In genomic region chr13:28417431-28417928, GRCm38 (mm10) we compare ENCODE assay signal across 8 mouse cellular contexts.
A peak's percentile ranks its signal among the peaks of the same experiment; 100 is the strongest.
DNase-seq lines count a peak whose midpoint lies in the region; ATAC-seq and TF ChIP-seq lines count a peak whose summit lies in the region.

No protein-coding gene starts in this region.

- no peak for DNase-seq in Patski (ENCODE audit: low read depth, low spot score)
- peak; percentile 22 for DNase-seq in cerebellum, adult 9-11 months
- peak; percentile 52 to 62 for DNase-seq in frontal cortex, postnatal 36 days (ENCODE audit: low spot score in 2 of 2)
- peak; percentile 60 to 81 for DNase-seq in left cerebral cortex, postnatal 14 days (ENCODE audit: low spot score in 2 of 2)

- H3K27me3 ChIP-seq in Patski, result no peaks in the 10 kb centered on the region
- no peaks in the 10 kb centered on the region for H3K27me3 ChIP-seq in stomach, embryonic 15.5 days (replicated peaks)

- WGBS in stomach, embryonic 15.5 days, result 10% methylated on average over 7 of the region's 7 CpGs

- H3K36me3 ChIP-seq in stomach, embryonic 15.5 days, result no peaks in the 10 kb centered on the region

- peak overlapping the region; percentile 97 for H3K27ac ChIP-seq in stomach, embryonic 15.5 days

- in situ Hi-C loops in Patski (cut with MboI; ENCODE audit: low pct_unique_long_range_greater_than_20kb), result no loop called here

- peaks cover 23% of the 10 kb centered on the region for H3K4me1 ChIP-seq in stomach, embryonic 15.5 days

- ATAC-seq in Patski, result peak; percentile 64
- peak; percentile 59 for ATAC-seq in inflammation-experienced regulatory T-cells, adult 6 months
- peak; percentile 61 for ATAC-seq in megakaryocyte-erythroid progenitor cell, adult 5-6 weeks (replicated peaks; ENCODE audit: low FRiP score, low TSS enrichment, poor library complexity, severe bottlenecking)
- peak; percentile 51 for ATAC-seq in stomach, embryonic 15.5 days (ENCODE audit: insufficient read depth, low FRiP score, low read depth)
- ATAC-seq in erythroblast, adult 5-6 weeks (replicated peaks; ENCODE audit: low FRiP score, poor library complexity, severe bottlenecking), result no peak

- no peak overlapping the region for H3K9ac ChIP-seq in stomach, embryonic 15.5 days

- peak overlapping the region; percentile 48 for H3K4me2 ChIP-seq in stomach, embryonic 15.5 days

- no peak for TF ChIP-seq CTCF in Patski (IDR thresholded peaks at IDR 0.05)

- intact Hi-C loops in left cerebral cortex, postnatal 14 days (cut with DNase I), result loop anchor here (5.0 to 10.0 kb wide), 4 partner anchors 300 to 1420 kb away; no protein-coding TSS in a partner anchor

- CTCF ChIA-PET in Patski (lab: Charles Lee), result interaction anchor here (1.0 to 1.6 kb wide), 2 partner anchors 8 to 14 kb away, joined by 3 read pairs; no protein-coding TSS in a partner anchor

- H3K9me3 ChIP-seq in stomach, embryonic 15.5 days, result no peaks in the 10 kb centered on the region

- POLR2A ChIA-PET in Patski (lab: Charles Lee), result interaction anchor here (0.7 to 2.3 kb wide), 2 partner anchors 282 to 535 kb away, joined by 7 to 10 read pairs; partner anchors contain the start of gene Sox4

- peak overlapping the region; percentile 13 for H3K4me3 ChIP-seq in stomach, embryonic 15.5 days (replicated peaks)
